Mouse (Mus musculus) liver, adult 2 months (tissue): Measurements from ENCODE around the gene Aldh5a1.

ENCODE experiments used
- CTCF ChIP-seq: fragments of 200-500 bp; IDR thresholded peaks from 2 replicates; pipeline ENCODE4 v1.5.1; 2011; ENCODE audit warnings: low read depth, low read length, control low read depth
- POLR2A ChIP-seq: fragments of 200-500 bp; IDR thresholded peaks from 2 replicates; pipeline ENCODE4 v1.6.1; 2011; ENCODE audit warnings: low read length, control low read depth; ENCODE audit not compliant: insufficient read depth; ENCODE audit errors: extremely low read depth

DNA sequence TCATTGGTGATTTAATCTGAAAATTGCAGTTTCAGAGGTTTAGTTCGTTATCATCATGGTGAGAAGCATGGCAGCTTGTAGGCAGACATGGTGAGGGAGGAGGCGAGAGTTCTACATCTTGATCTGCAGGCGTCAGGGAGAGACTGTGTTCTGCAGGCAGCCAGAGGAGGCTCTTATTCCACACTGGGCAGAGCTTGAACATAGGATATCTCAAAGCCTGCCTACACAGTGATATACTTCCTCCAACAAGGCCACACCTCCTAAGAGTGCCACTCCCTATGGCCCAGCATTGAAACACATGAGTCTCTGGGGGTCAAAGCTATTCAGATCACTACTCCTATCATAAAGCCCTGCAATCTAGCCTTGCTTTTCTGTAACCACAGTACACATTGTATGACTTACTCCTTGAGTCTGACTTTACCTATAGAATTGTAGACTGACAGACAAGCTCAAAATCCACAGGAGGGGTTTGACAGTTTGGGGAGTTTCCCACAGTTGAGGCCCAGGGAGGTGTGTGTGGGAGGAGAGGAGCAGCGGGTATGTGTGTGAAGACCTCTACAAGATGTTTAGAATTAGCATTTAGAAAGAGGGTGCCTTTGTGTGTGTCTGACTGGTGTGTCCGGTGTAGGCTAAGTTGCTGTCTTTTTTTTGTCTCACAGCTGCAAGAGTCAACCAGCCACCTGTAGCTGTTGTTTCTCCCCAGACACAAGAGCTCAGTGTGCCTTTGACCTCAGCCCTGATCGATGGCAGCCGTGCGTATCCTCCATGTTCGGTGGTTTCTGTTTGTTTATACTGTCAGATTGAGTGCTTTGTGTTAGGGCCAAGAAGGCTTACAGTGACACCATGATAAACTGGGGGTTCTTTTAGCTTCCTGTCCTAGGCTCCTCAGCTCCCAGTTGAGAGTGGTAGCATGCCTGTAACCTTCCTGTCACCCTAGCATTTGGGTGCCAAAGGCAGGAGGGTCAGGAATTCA is 70.7 kb downstream of the Aldh5a1 start:
- TF ChIP-seq POLR2A (no peak), CTCF (no peak)
